Mouse (Mus musculus) liver, embryonic 11.5 days (tissue): ENCODE data around the gene Bri3. TPM values are rescaled to one million over a fixed set of nuclear protein-coding genes. Genes with fewer than 3 reads are reported as not detected.

Experiments used
- ATAC-seq: fragments of 200-750 bp; cut with Nextera tagmentation; replicated peaks from 2 replicates; pipeline ENCODE4 v1.8.0; 2017; ENCODE audit warnings: moderate number of reproducible peaks, mild to moderate bottlenecking, moderate TSS enrichment, moderate library complexity; ENCODE audit not compliant: low FRiP score
- DNase-seq: peaks from one replicate; pipeline ENCODE4 v3.0.0-alpha.2; 2017; ENCODE audit warnings: low spot score
- H3K27ac ChIP-seq: fragments of 300-500 bp; sonication (generic); 2 replicates; pipeline ENCODE4 v1.5.1; 2014; ENCODE audit warnings: mild to moderate bottlenecking, low read depth, low read length, control low read depth
- H3K27me3 ChIP-seq: fragments of 300-500 bp; sonication (generic); replicated peaks from 2 replicates; pipeline ENCODE4 v1.6.1; 2014; ENCODE audit warnings: low read length, mixed read lengths; ENCODE audit not compliant: control insufficient read depth, insufficient read depth
- H3K36me3 ChIP-seq: fragments of 300-500 bp; sonication (generic); 2 replicates; pipeline ENCODE4 v1.6.1; 2014; ENCODE audit warnings: mild to moderate bottlenecking, low read length, moderate library complexity, mixed read lengths; ENCODE audit not compliant: control insufficient read depth, insufficient read depth
- H3K4me1 ChIP-seq: fragments of 300-500 bp; sonication (generic); replicated peaks from 2 replicates; pipeline ENCODE4 v1.6.1; 2014; ENCODE audit warnings: low read length, mixed read lengths; ENCODE audit not compliant: control insufficient read depth, insufficient read depth
- H3K4me2 ChIP-seq: fragments of 300-500 bp; sonication (generic); 2 replicates; pipeline ENCODE4 v1.6.1; 2014; ENCODE audit warnings: mild to moderate bottlenecking, control low read depth, moderate library complexity
- H3K4me3 ChIP-seq: fragments of 300-500 bp; sonication (generic); 2 replicates; pipeline ENCODE4 v1.5.1; 2014; ENCODE audit warnings: low read depth, low read length, control low read depth
- H3K9ac ChIP-seq: fragments of 300-500 bp; sonication (generic); 2 replicates; pipeline ENCODE4 v1.6.1; 2014; ENCODE audit warnings: low read depth, low read length, control low read depth
- H3K9me3 ChIP-seq: fragments of 300-500 bp; sonication (generic); 2 replicates; pipeline ENCODE4 v1.6.1; 2016; ENCODE audit warnings: low read length, inconsistent platforms, mixed read lengths; ENCODE audit not compliant: control insufficient read depth
- WGBS: fragments of 180-500 bp; shearing (Covaris S2); extraction: QIAGEN DNeasy Blood & Tissue Kit; methylation state at CpG from one replicate; pipeline ENCODE4 v1.1.7; 2014; 5-methylcytosine and 5-hydroxymethylcytosine counted together
- polyA plus RNA-seq: library from polyadenylated mRNA; unstranded; fragments of >200 nt; fragmentation: Nextera tagmentation; extraction: Ambion mirVana; gene quantifications from 2 replicates; pipeline ENCODE4 v1.2.1, GENCODE M21; 2014

Gene Bri3
- polyA plus RNA-seq, 1 experiment from 2014 or later = 59.2 TPM

- H3K4me2 ChIP-seq = no peak overlapping the region
- H3K4me3 ChIP-seq = no peak overlapping the region
- peaks cover 4% of the 10 kb centered on the region for H3K4me1 ChIP-seq
- no peaks in the 10 kb centered on the region for H3K9me3 ChIP-seq
- H3K27me3 ChIP-seq = no peaks in the 10 kb centered on the region
- no peak overlapping the region for H3K27ac ChIP-seq
- WGBS = 68% methylated on average over 4 of the region's 4 CpGs
- no peak overlapping the region for H3K9ac ChIP-seq
- DNase-seq (no peak), ATAC-seq (no peak)
- no peaks in the 10 kb centered on the region for H3K36me3 ChIP-seq
Measured at GRCm38 (mm10) chr5:144308929-144309328, 64.7 kb downstream of the Bri3 start.

DNA sequence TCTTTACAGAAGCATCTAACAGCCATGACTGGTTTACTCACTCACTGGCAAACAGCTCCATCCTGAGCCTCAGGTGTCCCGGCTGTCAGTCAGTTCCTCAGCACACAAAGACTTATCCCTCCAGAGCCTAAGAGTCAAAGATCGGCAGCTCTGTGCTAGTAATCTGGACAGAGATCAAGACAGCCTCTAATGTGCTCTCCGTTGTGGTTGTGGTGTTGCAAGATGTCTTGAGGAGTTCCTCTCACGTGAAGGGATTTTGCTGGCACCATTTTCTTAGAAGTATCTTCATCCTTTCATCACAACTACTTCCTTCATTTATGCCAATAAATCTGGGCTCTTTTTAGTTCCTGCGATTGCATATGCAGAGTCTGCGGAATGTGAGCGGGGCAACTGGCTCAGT lies 67.9 kb downstream of the Bri3 start:
- ATAC-seq = no peak
- H3K4me2 ChIP-seq = no peak overlapping the region
- H3K27ac ChIP-seq = no peak overlapping the region
- no peaks in the 10 kb centered on the region for H3K9me3 ChIP-seq
- 57% methylated on average over 7 of the region's 7 CpGs for WGBS
- no peak overlapping the region for H3K4me3 ChIP-seq
- DNase-seq = no peak
- H3K36me3 ChIP-seq = no peaks in the 10 kb centered on the region
- no peak overlapping the region for H3K9ac ChIP-seq
- no peaks in the 10 kb centered on the region for H3K27me3 ChIP-seq
- peaks cover 7% of the 10 kb centered on the region for H3K4me1 ChIP-seq

- no peak for ATAC-seq
- DNase-seq = no peak
Measured at GRCm38 (mm10) chr5:144313335-144313734, 69.1 kb downstream of the Bri3 start.

DNA sequence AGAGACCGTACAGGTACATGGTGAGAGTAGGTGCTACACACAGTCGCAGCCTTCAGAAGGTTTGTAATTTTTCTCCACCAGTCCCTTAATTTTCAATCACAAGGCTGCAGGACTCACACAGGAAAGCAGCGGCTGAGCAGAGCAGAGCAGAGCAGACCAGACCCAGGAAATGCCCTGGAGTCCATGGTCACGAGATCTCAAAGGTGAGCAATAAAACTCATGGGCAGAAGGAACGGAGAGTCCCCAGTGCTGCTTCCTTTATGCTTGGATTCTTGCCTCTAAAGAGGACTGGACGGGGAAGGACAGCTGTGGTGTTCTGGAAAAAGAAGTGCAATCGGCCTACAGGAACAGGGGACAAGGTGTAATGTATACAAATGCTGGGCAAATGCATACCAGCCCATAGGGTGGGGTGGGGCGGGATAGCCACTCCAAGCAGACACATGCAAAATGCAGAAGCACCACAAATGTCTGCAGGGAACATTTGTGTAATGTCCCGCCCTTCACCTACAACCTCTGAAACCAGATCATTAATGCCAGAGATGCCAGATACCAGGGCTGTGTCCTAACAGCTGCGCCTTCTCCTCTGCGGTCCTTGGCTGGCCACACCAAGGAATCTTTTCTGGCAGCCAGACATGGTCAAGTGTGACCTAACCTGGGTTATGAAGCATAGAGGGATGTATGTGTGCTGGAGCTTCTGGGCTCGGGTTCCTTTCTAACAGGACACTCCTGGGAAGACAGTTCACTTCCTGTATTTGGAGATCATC lies 70.7 kb downstream of the Bri3 start:
- H3K9me3 ChIP-seq = no peaks in the 10 kb centered on the region
- H3K36me3 ChIP-seq = no peaks in the 10 kb centered on the region
- no peaks in the 10 kb centered on the region for H3K27me3 ChIP-seq
- no peak overlapping the region for H3K27ac ChIP-seq
- DNase-seq (no peak), ATAC-seq (no peak)
- no peak overlapping the region for H3K9ac ChIP-seq
- no peak overlapping the region for H3K4me3 ChIP-seq
- H3K4me2 ChIP-seq = no peak overlapping the region
- 84% methylated on average over 12 of the region's 12 CpGs for WGBS
- peaks cover 7% of the 10 kb centered on the region for H3K4me1 ChIP-seq

More at GRCm38 (mm10) chr5:144313335-144313734, 69.1 kb downstream of the Bri3 start:
- Histone ChIP-seq H3K36me3 (no peaks in the 10 kb centered on the region), H3K4me1 (peaks cover 7% of the 10 kb centered on the region), H3K27me3 (no peaks in the 10 kb centered on the region), H3K27ac (peak overlapping the region; percentile 5; the same call in 1 of the 2 replicates), H3K4me2 (no peak overlapping the region), H3K4me3 (no peak overlapping the region), H3K9me3 (no peaks in the 10 kb centered on the region), H3K9ac (no peak overlapping the region)
- WGBS = 19% methylated on average over 5 of the region's 5 CpGs

DNA sequence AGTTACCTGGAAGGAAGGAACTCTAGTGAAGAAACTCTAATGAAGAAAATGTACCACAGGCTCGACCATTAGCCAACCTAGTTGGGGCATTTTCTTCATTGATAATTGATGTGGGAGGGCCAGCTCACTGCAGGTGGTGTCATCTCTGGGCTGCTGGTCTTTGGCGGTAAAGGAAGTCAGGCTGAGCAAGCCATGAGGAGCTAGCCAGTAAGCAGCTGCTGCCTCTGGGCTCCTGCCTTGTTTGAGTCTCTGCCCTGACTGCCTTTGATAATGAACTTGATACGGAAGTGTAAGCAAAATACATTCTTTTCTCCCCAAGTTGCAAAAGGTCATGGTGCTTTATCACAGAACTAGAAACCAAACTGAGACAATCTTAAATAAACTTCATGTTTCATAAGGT lies 72.2 kb downstream of the Bri3 start:
- ATAC-seq = no peak
- Histone ChIP-seq H3K4me3 (no peak overlapping the region), H3K9me3 (no peaks in the 10 kb centered on the region), H3K27ac (no peak overlapping the region), H3K9ac (no peak overlapping the region), H3K27me3 (no peaks in the 10 kb centered on the region), H3K4me2 (no peak overlapping the region), H3K36me3 (no peaks in the 10 kb centered on the region), H3K4me1 (peaks cover 7% of the 10 kb centered on the region)
- DNase-seq = no peak
- 74% methylated on average over 3 of the region's 3 CpGs for whole genome bisulfite sequencing

- H3K9me3 ChIP-seq = no peaks in the 10 kb centered on the region
- DNase-seq = no peak
Measured at GRCm38 (mm10) chr5:144317426-144317825, 73.2 kb downstream of the Bri3 start.

GRCm38 (mm10) chr5:144318286-144318685 lies 74.0 kb downstream of the Bri3 start:
- no peak for ATAC-seq
- no peak for DNase-seq
- H3K4me1 ChIP-seq = peaks cover 5% of the 10 kb centered on the region

More at GRCm38 (mm10) chr5:144317426-144317825, 73.2 kb downstream of the Bri3 start:
- Histone ChIP-seq H3K27ac (no peak overlapping the region), H3K4me3 (no peak overlapping the region), H3K36me3 (no peaks in the 10 kb centered on the region), H3K4me1 (peaks cover 7% of the 10 kb centered on the region), H3K9ac (no peak overlapping the region), H3K27me3 (no peaks in the 10 kb centered on the region), H3K4me2 (no peak overlapping the region)
- WGBS = 78% methylated on average over 8 of the region's 8 CpGs
- ATAC-seq = no peak

DNA sequence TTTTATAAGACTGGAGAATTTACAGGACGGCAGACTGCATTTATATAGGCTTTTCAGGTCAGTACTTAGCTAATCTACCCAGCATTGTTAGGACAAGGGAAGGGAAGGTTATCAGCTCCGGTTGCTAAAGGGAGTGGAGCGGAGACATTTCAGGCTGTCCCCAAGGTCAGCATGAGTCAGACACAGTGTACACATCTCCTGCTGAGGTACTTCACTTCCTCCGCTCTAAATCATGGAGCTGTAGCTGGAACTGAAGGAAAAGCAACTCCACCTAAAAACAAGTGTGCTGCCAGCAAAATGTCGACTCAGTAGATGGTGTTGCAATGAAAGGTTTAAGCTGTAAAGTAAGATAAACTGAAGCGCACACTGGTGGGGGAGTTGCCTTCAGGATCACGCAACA lies 77.4 kb downstream of the Bri3 start:
- no peak overlapping the region for H3K27ac ChIP-seq
- H3K36me3 ChIP-seq = no peaks in the 10 kb centered on the region
- H3K27me3 ChIP-seq = no peaks in the 10 kb centered on the region
- no peak overlapping the region for H3K9ac ChIP-seq
- no peak for DNase-seq
- ATAC-seq = no peak
- WGBS = 48% methylated on average over 7 of the region's 7 CpGs
- no peak overlapping the region for H3K4me2 ChIP-seq
- H3K4me1 ChIP-seq = no peaks in the 10 kb centered on the region
- H3K4me3 ChIP-seq = no peak overlapping the region
- no peaks in the 10 kb centered on the region for H3K9me3 ChIP-seq

More at GRCm38 (mm10) chr5:144318286-144318685, 74.0 kb downstream of the Bri3 start:
- 71% methylated on average over 6 of the region's 6 CpGs for whole genome bisulfite sequencing
- Histone ChIP-seq H3K27ac (no peak overlapping the region), H3K4me2 (no peak overlapping the region), H3K27me3 (no peaks in the 10 kb centered on the region), H3K36me3 (no peaks in the 10 kb centered on the region), H3K9ac (no peak overlapping the region), H3K9me3 (no peaks in the 10 kb centered on the region), H3K4me3 (no peak overlapping the region)

GRCm38 (mm10) chr5:144322717-144323116 lies 78.5 kb downstream of the Bri3 start:
- 61% methylated on average over 3 of the region's 3 CpGs for WGBS
- Histone ChIP-seq H3K36me3 (no peaks in the 10 kb centered on the region), H3K27me3 (no peaks in the 10 kb centered on the region), H3K4me1 (no peaks in the 10 kb centered on the region), H3K27ac (no peak overlapping the region), H3K9ac (no peak overlapping the region), H3K4me3 (no peak overlapping the region), H3K4me2 (no peak overlapping the region), H3K9me3 (no peaks in the 10 kb centered on the region)
- DNase-seq = no peak
- no peak for ATAC-seq
